Mouse (Mus musculus) erythroblast, embryonic 14.5 days (primary cell): Measurements from ENCODE around the gene Gm4302.
"Not testable (repeated sequence)": the region's sequence is repeated elsewhere in the genome, so short reads cannot be mapped to it uniquely, and the experiment has no call there.

Source experiments
- GATA1 ChIP-seq: IDR thresholded peaks from 2 replicates; pipeline ENCODE4 v1.6.1; 2012; ENCODE audit warnings: low read length, inconsistent platforms, mixed read lengths
- TAL1 ChIP-seq: IDR thresholded peaks from 3 replicates; pipeline ENCODE4 v1.6.1; 2012; ENCODE audit warnings: low read length, inconsistent platforms, mixed read lengths

DNA sequence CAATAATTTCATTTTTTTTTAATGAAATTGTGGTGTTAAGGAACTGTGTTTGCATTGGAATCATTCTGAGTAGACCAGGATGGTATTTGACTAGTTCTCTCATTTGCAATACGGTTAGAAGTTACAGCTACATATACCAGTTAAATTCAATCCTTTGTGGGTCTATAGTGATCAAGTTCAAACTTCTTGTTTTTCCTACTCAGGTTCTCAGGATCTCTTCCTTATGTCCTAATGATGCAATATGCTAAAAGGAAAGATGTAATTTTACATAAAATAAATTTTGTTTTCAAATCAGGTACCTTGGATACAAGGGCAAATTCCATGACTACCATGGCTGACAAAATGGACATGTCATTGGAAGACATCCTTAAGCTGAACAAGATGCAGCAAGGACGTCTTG lies 5.3 kb upstream of the Gm4302 start, which contains the start of gene Gm4301:
- not testable (repeated sequence) for TF ChIP-seq GATA1, TAL1
